Mouse (Mus musculus) MEL (cell line): Measurements from ENCODE around the gene Rbbp9.

Source experiments
- E2F4 ChIP-seq: IDR thresholded peaks from 2 replicates; pipeline ENCODE4 v1.6.1; 2011; ENCODE audit warnings: low read depth, low read length, improper control_type of control experiment, borderline replicate concordance
- HCFC1 ChIP-seq: IDR thresholded peaks from 2 replicates; pipeline ENCODE4 v1.6.1; 2012; ENCODE audit warnings: low read depth, mild to moderate bottlenecking, inconsistent platforms, low read length, improper control_type of control experiment, moderate library complexity
- POLR2A ChIP-seq, 2 experiments: IDR thresholded peaks; 2 replicates each; pipeline ENCODE4 v1.6.1; 2011 to 2012; ENCODE audit warnings: low read length in 2 of 2, mild to moderate bottlenecking in 2 of 2, control low read depth in 1 of 2, improper control_type of control experiment in 1 of 2, low read depth in 1 of 2, moderate library complexity in 1 of 2; ENCODE audit not compliant: control insufficient read depth in 1 of 2, insufficient read depth in 1 of 2, poor library complexity in 1 of 2
- RAD21 ChIP-seq: IDR thresholded peaks from 2 replicates; pipeline ENCODE4 v1.6.1; 2011; ENCODE audit warnings: mild to moderate bottlenecking, low read depth, low read length, improper control_type of control experiment
- USF2 ChIP-seq, 2 experiments: IDR thresholded peaks; 2 replicates each; pipeline ENCODE4 v1.6.1; 2011 to 2012; ENCODE audit warnings: improper control_type of control experiment in 2 of 2, low read length in 2 of 2, borderline replicate concordance in 1 of 2, inconsistent platforms in 1 of 2, low read depth in 1 of 2, mild to moderate bottlenecking in 1 of 2; ENCODE audit not compliant: insufficient read depth in 1 of 2
- ZC3H11A ChIP-seq: IDR thresholded peaks from 2 replicates; pipeline ENCODE4 v1.6.1; 2012; ENCODE audit warnings: low read depth, mild to moderate bottlenecking, inconsistent platforms, low read length, improper control_type of control experiment

DNA sequence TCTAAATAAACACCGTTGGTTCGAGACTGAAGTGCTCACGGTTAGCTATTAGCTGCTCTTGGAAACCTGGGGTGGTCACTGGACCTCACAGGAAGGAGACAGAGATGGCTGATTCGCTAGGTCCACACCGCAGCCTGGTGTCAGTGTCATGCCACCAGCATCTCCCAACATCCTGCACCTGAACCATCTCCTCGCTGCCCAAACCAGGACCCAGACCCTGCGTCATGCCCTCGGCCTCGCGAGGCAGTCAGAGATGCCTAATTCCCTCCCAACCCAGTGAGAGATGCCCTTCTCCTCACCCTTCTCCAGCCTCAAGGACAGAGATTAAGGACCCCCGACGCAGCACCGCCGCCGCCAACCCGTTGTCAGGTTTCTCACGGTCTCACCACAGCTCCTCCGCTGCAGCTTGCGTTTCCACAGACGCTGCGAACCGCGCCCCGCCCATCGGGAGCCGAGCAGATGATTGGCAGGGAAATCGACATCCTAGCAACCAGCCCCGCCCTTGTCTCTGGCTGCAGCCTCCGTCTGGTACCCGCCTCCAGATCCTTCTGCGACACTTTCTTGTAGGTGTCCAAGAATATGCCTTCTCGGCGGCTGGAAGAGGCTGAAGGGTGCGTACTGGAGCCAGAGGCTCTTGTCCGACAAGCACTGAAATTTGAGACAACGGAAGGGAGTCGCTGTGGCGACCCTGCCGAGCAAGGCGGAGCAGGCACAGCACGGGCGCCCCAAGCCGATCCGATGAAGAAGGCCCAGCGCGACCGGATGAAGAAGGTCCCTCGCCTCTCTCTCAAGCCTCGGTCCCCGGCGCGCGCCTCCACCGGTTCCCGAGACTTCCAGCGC lies 23.5 kb downstream of the Rbbp9 start, which contains the start of the genes Dzank1 and Polr3f:
- no peak for TF ChIP-seq RAD21
- peak; percentile 93 for TF ChIP-seq HCFC1
- TF ChIP-seq E2F4 = no peak
- no peak for TF ChIP-seq USF2 (IDR thresholded peaks at IDR 0.05; ENCODE audit: borderline replicate concordance in 1 of 2, insufficient read depth in 1 of 2, low read depth in 1 of 2, low read length in 2 of 2)
- TF ChIP-seq ZC3H11A = no peak
- peak in 1 of 2 experiments; percentile 66; a peak in 2 of 4 replicates for TF ChIP-seq POLR2A (IDR thresholded peaks at IDR 0.05; ENCODE audit: control insufficient read depth in 1 of 2, insufficient read depth in 1 of 2, low read depth in 1 of 2, low read length in 2 of 2, poor library complexity in 1 of 2)
